Mouse (Mus musculus) liver, embryonic 11.5 days (tissue): Measurements from ENCODE around the gene 6430548M08Rik. TPM values are rescaled to one million over a fixed set of nuclear protein-coding genes. Genes with fewer than 3 reads are reported as not detected.

Experiments
- ATAC-seq: fragments of 200-750 bp; cut with Nextera tagmentation; replicated peaks from 2 replicates; pipeline ENCODE4 v1.8.0; 2017; ENCODE audit warnings: moderate number of reproducible peaks, mild to moderate bottlenecking, moderate TSS enrichment, moderate library complexity; ENCODE audit not compliant: low FRiP score
- DNase-seq: peaks from one replicate; pipeline ENCODE4 v3.0.0-alpha.2; 2017; ENCODE audit warnings: low spot score
- H3K27ac ChIP-seq: fragments of 300-500 bp; sonication (generic); 2 replicates; pipeline ENCODE4 v1.5.1; 2014; ENCODE audit warnings: mild to moderate bottlenecking, low read depth, low read length, control low read depth
- H3K27me3 ChIP-seq: fragments of 300-500 bp; sonication (generic); replicated peaks from 2 replicates; pipeline ENCODE4 v1.6.1; 2014; ENCODE audit warnings: low read length, mixed read lengths; ENCODE audit not compliant: control insufficient read depth, insufficient read depth
- H3K36me3 ChIP-seq: fragments of 300-500 bp; sonication (generic); 2 replicates; pipeline ENCODE4 v1.6.1; 2014; ENCODE audit warnings: mild to moderate bottlenecking, low read length, moderate library complexity, mixed read lengths; ENCODE audit not compliant: control insufficient read depth, insufficient read depth
- H3K4me1 ChIP-seq: fragments of 300-500 bp; sonication (generic); replicated peaks from 2 replicates; pipeline ENCODE4 v1.6.1; 2014; ENCODE audit warnings: low read length, mixed read lengths; ENCODE audit not compliant: control insufficient read depth, insufficient read depth
- H3K4me2 ChIP-seq: fragments of 300-500 bp; sonication (generic); 2 replicates; pipeline ENCODE4 v1.6.1; 2014; ENCODE audit warnings: mild to moderate bottlenecking, control low read depth, moderate library complexity
- H3K4me3 ChIP-seq: fragments of 300-500 bp; sonication (generic); 2 replicates; pipeline ENCODE4 v1.5.1; 2014; ENCODE audit warnings: low read depth, low read length, control low read depth
- H3K9ac ChIP-seq: fragments of 300-500 bp; sonication (generic); 2 replicates; pipeline ENCODE4 v1.6.1; 2014; ENCODE audit warnings: low read depth, low read length, control low read depth
- H3K9me3 ChIP-seq: fragments of 300-500 bp; sonication (generic); 2 replicates; pipeline ENCODE4 v1.6.1; 2016; ENCODE audit warnings: low read length, inconsistent platforms, mixed read lengths; ENCODE audit not compliant: control insufficient read depth
- WGBS: fragments of 180-500 bp; shearing (Covaris S2); extraction: QIAGEN DNeasy Blood & Tissue Kit; methylation state at CpG from one replicate; pipeline ENCODE4 v1.1.7; 2014; 5-methylcytosine and 5-hydroxymethylcytosine counted together
- polyA plus RNA-seq: library from polyadenylated mRNA; unstranded; fragments of >200 nt; fragmentation: Nextera tagmentation; extraction: Ambion mirVana; gene quantifications from 2 replicates; pipeline ENCODE4 v1.2.1, GENCODE M21; 2014

6430548M08Rik gene
- polyA plus RNA-seq, 1 experiment from 2014 or later: 2.1 TPM

- no peaks in the 10 kb centered on the region for H3K27me3 ChIP-seq
- H3K4me2 ChIP-seq: peak overlapping the region; percentile 1; the same call in 1 of the 2 replicates
- ATAC-seq (no peak), DNase-seq (no peak)
- no peak overlapping the region for H3K4me3 ChIP-seq
- no peaks in the 10 kb centered on the region for H3K36me3 ChIP-seq
- peaks cover 3% of the 10 kb centered on the region for H3K4me1 ChIP-seq
- no peaks in the 10 kb centered on the region for H3K9me3 ChIP-seq
- WGBS: 46% methylated on average over 17 of the region's 17 CpGs
- no peak overlapping the region for H3K9ac ChIP-seq
- H3K27ac ChIP-seq: no peak overlapping the region
These were observed 71.2 kb downstream of the 6430548M08Rik start for GRCm38 (mm10) chr8:120184850-120185792.

GRCm38 (mm10) chr8:120186454-120186853, 72.5 kb downstream of the 6430548M08Rik start:
- H3K4me1 ChIP-seq: peaks cover 3% of the 10 kb centered on the region
- no peaks in the 10 kb centered on the region for H3K36me3 ChIP-seq
- H3K4me2 ChIP-seq: no peak overlapping the region
- H3K9me3 ChIP-seq: no peaks in the 10 kb centered on the region
- WGBS: 56% methylated on average over 8 of the region's 8 CpGs
- no peak overlapping the region for H3K4me3 ChIP-seq
- no peak overlapping the region for H3K27ac ChIP-seq
- ATAC-seq (no peak), DNase-seq (no peak)
- H3K9ac ChIP-seq: no peak overlapping the region
- no peaks in the 10 kb centered on the region for H3K27me3 ChIP-seq

DNA sequence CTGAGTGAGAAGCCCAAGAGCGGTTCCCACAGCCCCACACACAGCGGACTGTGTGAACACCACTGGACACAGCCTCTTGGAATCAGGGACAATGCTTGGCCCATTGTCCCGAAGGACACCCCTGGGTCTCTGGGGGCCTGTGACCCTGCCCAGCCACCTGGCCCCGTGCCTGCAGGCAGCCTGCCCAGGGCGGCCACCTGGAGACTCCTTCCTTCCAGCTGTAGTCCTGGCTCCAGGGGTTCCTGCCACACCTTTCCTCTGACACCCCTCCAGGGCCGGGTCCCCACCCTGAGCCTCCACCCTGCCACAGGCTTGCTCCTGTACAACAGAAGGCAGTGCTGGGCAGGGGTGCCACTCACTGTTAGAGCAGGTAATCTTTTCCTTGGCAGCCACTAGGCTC, 74.6 kb downstream of the 6430548M08Rik start:
- no peaks in the 10 kb centered on the region for H3K27me3 ChIP-seq
- H3K9me3 ChIP-seq: no peaks in the 10 kb centered on the region
- no peak overlapping the region for H3K9ac ChIP-seq
- DNase-seq: no peak
- ATAC-seq: no peak
- H3K4me3 ChIP-seq: no peak overlapping the region
- H3K27ac ChIP-seq: no peak overlapping the region
- peaks cover 3% of the 10 kb centered on the region for H3K4me1 ChIP-seq
- H3K36me3 ChIP-seq: no peaks in the 10 kb centered on the region
- WGBS: 76% methylated on average over 6 of the region's 6 CpGs
- no peak overlapping the region for H3K4me2 ChIP-seq

- Histone ChIP-seq H3K9ac (no peak overlapping the region), H3K27me3 (no peaks in the 10 kb centered on the region), H3K36me3 (no peaks in the 10 kb centered on the region), H3K27ac (no peak overlapping the region), H3K9me3 (no peaks in the 10 kb centered on the region), H3K4me1 (peaks cover 3% of the 10 kb centered on the region), H3K4me2 (no peak overlapping the region), H3K4me3 (no peak overlapping the region)
- no peak for ATAC-seq
- WGBS: 73% methylated on average over 6 of the region's 6 CpGs
- no peak for DNase-seq
These were observed 75.5 kb downstream of the 6430548M08Rik start for GRCm38 (mm10) chr8:120189440-120189839.

- WGBS: 76% methylated on average over 17 of the region's 17 CpGs
- Histone ChIP-seq H3K4me1 (peaks cover 2% of the 10 kb centered on the region), H3K4me3 (no peak overlapping the region), H3K36me3 (no peaks in the 10 kb centered on the region), H3K27ac (no peak overlapping the region), H3K9me3 (no peaks in the 10 kb centered on the region), H3K4me2 (no peak overlapping the region), H3K27me3 (no peaks in the 10 kb centered on the region), H3K9ac (no peak overlapping the region)
- DNase-seq (no peak), ATAC-seq (no peak)
These were observed 76.3 kb downstream of the 6430548M08Rik start for GRCm38 (mm10) chr8:120190107-120190809.

DNA sequence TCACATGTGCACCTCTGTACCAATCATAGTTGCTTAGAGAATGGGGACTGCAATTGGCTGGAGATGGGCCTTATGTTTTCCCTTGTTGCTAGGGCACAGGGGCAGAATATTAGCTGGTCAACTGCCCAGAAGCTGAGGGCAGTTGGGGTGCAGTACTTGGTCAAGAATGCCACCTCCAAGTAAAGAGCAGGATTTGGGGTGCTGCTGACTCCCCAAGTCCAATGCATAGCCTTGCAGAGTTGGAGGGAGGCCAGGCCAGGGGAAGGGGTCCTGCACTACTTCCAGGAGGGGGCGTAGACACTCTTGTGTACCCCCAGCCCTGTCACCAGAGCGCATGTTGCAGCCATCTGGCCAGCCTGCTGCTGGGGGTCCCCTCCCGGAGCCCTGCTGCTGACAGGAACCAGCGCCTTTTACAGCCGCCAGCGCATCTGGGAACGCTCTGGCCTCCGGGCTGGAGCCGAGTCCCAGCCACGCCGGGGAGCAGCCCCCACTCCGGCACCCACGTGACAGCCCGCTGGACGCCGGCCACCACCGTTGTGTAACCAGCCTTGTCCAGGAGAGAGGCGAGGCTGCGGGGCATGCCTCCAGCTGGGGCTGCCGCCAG, 77.0 kb downstream of the 6430548M08Rik start:
- H3K4me1 ChIP-seq: no peaks in the 10 kb centered on the region
- H3K27me3 ChIP-seq: no peaks in the 10 kb centered on the region
- peak overlapping the region; percentile 23 for H3K4me2 ChIP-seq
- no peaks in the 10 kb centered on the region for H3K9me3 ChIP-seq
- no peak for DNase-seq
- no peak; the same call in 1 of the 2 replicates for ATAC-seq
- no peaks in the 10 kb centered on the region for H3K36me3 ChIP-seq
- H3K9ac ChIP-seq: no peak overlapping the region; the same call in 1 of the 2 replicates
- 50% methylated on average over 20 of the region's 20 CpGs for WGBS
- peak overlapping the region; percentile 23; the same call in 1 of the 2 replicates for H3K27ac ChIP-seq
- no peak overlapping the region for H3K4me3 ChIP-seq

DNA sequence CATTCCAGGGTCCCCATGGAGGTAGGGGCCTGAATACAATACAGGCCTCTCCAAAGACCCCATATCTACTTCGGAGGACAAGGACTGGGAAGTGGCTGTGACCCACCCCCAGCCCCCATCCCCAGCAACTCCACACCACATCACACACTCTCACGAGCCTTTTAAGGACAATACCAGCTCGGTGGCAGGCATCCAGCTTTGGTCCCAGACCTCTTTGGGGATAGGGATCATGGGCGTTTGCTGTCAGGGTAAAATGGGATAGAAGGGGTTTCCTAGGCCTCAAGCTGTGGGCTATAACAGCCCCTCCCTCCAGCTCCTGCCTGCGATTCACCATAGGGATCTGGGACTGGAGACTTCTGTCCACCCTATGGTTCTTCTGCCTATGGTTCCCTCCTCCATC, 77.7 kb downstream of the 6430548M08Rik start:
- Histone ChIP-seq H3K4me3 (no peak overlapping the region), H3K4me2 (no peak overlapping the region), H3K9ac (no peak overlapping the region), H3K27ac (no peak overlapping the region), H3K9me3 (no peaks in the 10 kb centered on the region), H3K36me3 (no peaks in the 10 kb centered on the region), H3K27me3 (no peaks in the 10 kb centered on the region), H3K4me1 (no peaks in the 10 kb centered on the region)
- ATAC-seq (no peak), DNase-seq (no peak)
- 74% methylated on average over 5 of the region's 5 CpGs for WGBS

GRCm38 (mm10) chr8:120192118-120192517, 78.2 kb downstream of the 6430548M08Rik start:
- Histone ChIP-seq H3K27ac (no peak overlapping the region), H3K4me1 (no peaks in the 10 kb centered on the region), H3K9me3 (no peaks in the 10 kb centered on the region), H3K27me3 (no peaks in the 10 kb centered on the region), H3K9ac (no peak overlapping the region), H3K4me2 (no peak overlapping the region), H3K36me3 (no peaks in the 10 kb centered on the region), H3K4me3 (no peak overlapping the region)
- whole genome bisulfite sequencing: 94% methylated on average over 5 of the region's 5 CpGs
- ATAC-seq (no peak), DNase-seq (no peak)
